Mouse (Mus musculus): ENCODE results near the gene Rhbdf1. TPM values are rescaled to one million over a fixed set of nuclear protein-coding genes. Genes with fewer than 3 reads are reported as not detected.
"Not testable (repeated sequence)": the region's sequence is repeated elsewhere in the genome, so short reads cannot be mapped to it uniquely, and the experiment has no call there.

The Rhbdf1 gene
- total RNA-seq, 2 experiments from 2014 or later: 17.9 to 19.8 TPM

- intact Hi-C loops (cut with DNase I): no loop called here
- no peak for DNase-seq
Measured at GRCm38 (mm10) chr11:32222570-32223194, 582 bp upstream of the Rhbdf1 start.

GRCm38 (mm10) chr11:32221225-32221950 is 712 bp downstream of the Rhbdf1 start:
- intact Hi-C loops (cut with DNase I): no loop called here

GRCm38 (mm10) chr11:32220607-32221224 is 1.4 kb downstream of the Rhbdf1 start:
- DNase-seq: no peak
- intact Hi-C loops (cut with DNase I): no loop called here

More at GRCm38 (mm10) chr11:32221225-32221950, 712 bp downstream of the Rhbdf1 start:
- DNase-seq: no peak

GRCm38 (mm10) chr11:32219287-32219686 is 2.8 kb downstream of the Rhbdf1 start:
- no peak for DNase-seq
- intact Hi-C loops (cut with DNase I): loop anchor here (10.0 kb wide), 1 partner anchor 106 kb away; no protein-coding TSS in a partner anchor

- intact Hi-C loops (cut with DNase I): loop anchor here (10.0 kb wide), 1 partner anchor 106 kb away; no protein-coding TSS in a partner anchor
- DNase-seq: no peak
Measured at GRCm38 (mm10) chr11:32218501-32219050, 3.5 kb downstream of the Rhbdf1 start.

- intact Hi-C loops (cut with DNase I): loop anchor here (10.0 kb wide), 1 partner anchor 108 kb away; no protein-coding TSS in a partner anchor
- DNase-seq: peak; percentile 78
Measured at GRCm38 (mm10) chr11:32216851-32217250, 5.2 kb downstream of the Rhbdf1 start.

- intact Hi-C loops (cut with DNase I): loop anchor here (10.0 kb wide), 1 partner anchor 109 kb away; no protein-coding TSS in a partner anchor
- DNase-seq: no peak
Measured at GRCm38 (mm10) chr11:32215372-32216162, 6.5 kb downstream of the Rhbdf1 start.

- intact Hi-C loops (cut with DNase I): loop anchor here (10.0 kb wide), 1 partner anchor 114 kb away; no protein-coding TSS in a partner anchor
- no peak for DNase-seq
Measured at GRCm38 (mm10) chr11:32210623-32211022, 11.5 kb downstream of the Rhbdf1 start.

GRCm38 (mm10) chr11:32205058-32205873 is 16.8 kb downstream of the Rhbdf1 start, which contains the start of gene Snrnp25:
Gene Snrnp25 (plus strand): TSS chr11:32205415.
- intact Hi-C loops (cut with DNase I): no loop called here
- peak; percentile 95 for DNase-seq

GRCm38 (mm10) chr11:32201922-32202685 is 20.0 kb downstream of the Rhbdf1 start:
- no peak for DNase-seq
- intact Hi-C loops (cut with DNase I): no loop called here

- intact Hi-C loops (cut with DNase I); DNase-seq: not testable (repeated sequence)
Measured at GRCm38 (mm10) chr11:32200992-32201391, 21.1 kb downstream of the Rhbdf1 start.

GRCm38 (mm10) chr11:32200075-32200601 is 22.0 kb downstream of the Rhbdf1 start, which contains the start of gene Il9r:
Gene Il9r (minus strand): TSS chr11:32200279.
- intact Hi-C loops (cut with DNase I): no loop called here
- no peak for DNase-seq

- intact Hi-C loops (cut with DNase I): no loop called here
Measured at GRCm38 (mm10) chr11:32199230-32199629, 22.9 kb downstream of the Rhbdf1 start.

GRCm38 (mm10) chr11:32198256-32198955 is 23.7 kb downstream of the Rhbdf1 start:
- no peak for DNase-seq
- intact Hi-C loops (cut with DNase I): no loop called here

More at GRCm38 (mm10) chr11:32199230-32199629, 22.9 kb downstream of the Rhbdf1 start:
- DNase-seq: no peak

- no peak for DNase-seq
- intact Hi-C loops (cut with DNase I): no loop called here
Measured at GRCm38 (mm10) chr11:32197766-32198165, 24.3 kb downstream of the Rhbdf1 start.

- no peak for DNase-seq
- intact Hi-C loops (cut with DNase I): no loop called here
Measured at GRCm38 (mm10) chr11:32196727-32197126, 25.4 kb downstream of the Rhbdf1 start.

GRCm38 (mm10) chr11:32195867-32196540 is 26.1 kb downstream of the Rhbdf1 start:
- DNase-seq: no peak
- intact Hi-C loops (cut with DNase I): no loop called here
